Mouse (Mus musculus) frontal cortex, postnatal 10 days (tissue): ENCODE results near the gene Poc1b.

Experiments
- DNase-seq, 2 experiments: peaks; one replicate each; pipeline ENCODE4 v3.0.0; 2022; ENCODE audit warnings: low spot score in 2 of 2, mixed read lengths in 1 of 2

Gene Poc1b

GRCm38 (mm10) chr10:99106703-99107631 lies at the start of gene Poc1b:
TSS of gene Poc1b (plus strand) at chr10:99107036.
- peak; percentile 61 to 84 for DNase-seq

DNA sequence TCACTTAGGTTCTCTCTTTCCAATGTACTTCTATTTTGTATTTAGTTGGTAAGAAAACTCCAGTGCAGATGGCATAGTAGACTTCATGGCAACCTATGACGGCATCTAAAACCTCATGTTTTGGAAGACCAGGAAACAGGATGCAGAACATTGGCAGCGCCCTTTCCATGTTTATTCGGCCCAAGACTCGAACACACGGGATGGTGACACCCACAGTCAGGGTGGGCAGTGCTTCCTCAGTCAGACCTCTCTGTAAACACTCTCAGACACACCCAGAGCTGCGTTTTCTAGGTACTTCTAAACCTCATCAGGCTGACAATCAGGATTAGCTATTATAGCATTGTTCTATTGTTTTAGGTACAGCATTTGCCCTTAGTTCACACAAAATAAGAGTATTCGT lies 46.2 kb upstream of the Poc1b start:
- DNase-seq: no peak

GRCm38 (mm10) chr10:99061418-99061817 lies 45.4 kb upstream of the Poc1b start:
- DNase-seq: no peak

GRCm38 (mm10) chr10:99062546-99062945 lies 44.3 kb upstream of the Poc1b start:
- DNase-seq: no peak

DNA sequence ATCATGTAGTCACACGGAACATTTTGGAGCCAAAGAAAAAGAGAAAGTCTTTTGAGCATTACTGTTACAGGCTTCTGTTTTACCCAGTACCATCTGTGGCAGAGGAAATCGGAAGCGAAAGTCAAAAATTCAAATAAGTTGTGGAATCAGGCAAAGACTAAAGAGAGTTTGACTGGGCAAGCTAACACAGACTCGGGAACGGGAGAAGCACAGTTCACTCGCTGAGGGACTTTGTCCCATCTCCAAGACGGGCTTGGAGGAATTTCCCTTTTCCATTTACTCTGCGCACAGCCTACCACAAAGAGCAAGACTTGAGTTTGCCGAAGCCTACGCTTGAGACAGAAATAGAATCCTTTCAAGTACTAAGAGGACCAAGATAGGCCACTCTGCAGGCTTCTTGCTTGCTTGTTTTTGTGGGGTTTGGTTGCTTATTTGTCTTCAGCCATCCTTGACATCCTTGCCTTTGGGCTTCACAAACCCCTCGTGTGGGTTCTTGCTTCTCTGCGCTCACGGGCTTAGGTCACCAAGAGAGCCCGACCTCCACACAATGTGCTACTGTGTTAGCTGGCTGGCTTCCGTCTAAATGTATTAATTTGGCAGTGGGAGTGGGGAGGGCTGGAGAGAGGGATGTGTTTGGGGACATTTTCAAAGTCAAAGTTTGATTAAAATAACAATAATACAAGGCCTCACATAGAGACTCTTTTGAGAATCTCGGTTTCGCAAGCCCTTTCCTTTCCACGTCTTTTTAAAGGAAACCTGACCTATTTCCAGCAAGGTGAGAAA lies 30.5 kb upstream of the Poc1b start:
- DNase-seq: no peak

GRCm38 (mm10) chr10:99078621-99079020 lies 28.2 kb upstream of the Poc1b start:
- DNase-seq: no peak

DNA sequence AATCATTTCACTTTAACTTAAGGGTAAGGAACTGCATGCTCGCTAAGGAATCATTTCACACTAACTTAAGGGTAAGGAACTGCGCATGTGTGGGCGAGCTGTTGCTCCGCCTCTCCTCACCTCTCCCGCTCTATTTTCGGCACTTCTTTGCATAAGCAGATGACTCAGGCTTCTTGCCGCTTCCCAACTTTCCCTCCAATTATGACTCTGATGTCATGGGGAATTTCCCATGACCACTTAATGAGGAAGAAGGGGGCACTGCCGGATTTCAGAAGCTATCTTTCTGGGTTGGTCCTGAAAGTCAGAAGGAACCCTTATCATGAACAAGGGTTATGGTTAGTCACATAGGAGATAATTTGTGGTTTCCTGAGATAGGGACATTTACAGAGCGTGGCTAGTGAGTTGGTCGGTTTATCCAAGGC lies 25.3 kb upstream of the Poc1b start:
- peak in 1 of 2 experiments; percentile 23 for DNase-seq

GRCm38 (mm10) chr10:99083431-99084003 lies 23.3 kb upstream of the Poc1b start:
- DNase-seq: peak in 1 of 2 experiments; percentile 11

GRCm38 (mm10) chr10:99084397-99085239 lies 22.2 kb upstream of the Poc1b start:
- peak in 1 of 2 experiments; percentile 84 for DNase-seq

GRCm38 (mm10) chr10:99085240-99085587 lies 21.6 kb upstream of the Poc1b start:
- no peak for DNase-seq

GRCm38 (mm10) chr10:99086029-99086428 lies 20.8 kb upstream of the Poc1b start:
- no peak for DNase-seq

- DNase-seq: no peak
Observed at GRCm38 (mm10) chr10:99089906-99090305, 16.9 kb upstream of the Poc1b start.

- no peak for DNase-seq
Observed at GRCm38 (mm10) chr10:99093364-99093763, 13.5 kb upstream of the Poc1b start.

DNA sequence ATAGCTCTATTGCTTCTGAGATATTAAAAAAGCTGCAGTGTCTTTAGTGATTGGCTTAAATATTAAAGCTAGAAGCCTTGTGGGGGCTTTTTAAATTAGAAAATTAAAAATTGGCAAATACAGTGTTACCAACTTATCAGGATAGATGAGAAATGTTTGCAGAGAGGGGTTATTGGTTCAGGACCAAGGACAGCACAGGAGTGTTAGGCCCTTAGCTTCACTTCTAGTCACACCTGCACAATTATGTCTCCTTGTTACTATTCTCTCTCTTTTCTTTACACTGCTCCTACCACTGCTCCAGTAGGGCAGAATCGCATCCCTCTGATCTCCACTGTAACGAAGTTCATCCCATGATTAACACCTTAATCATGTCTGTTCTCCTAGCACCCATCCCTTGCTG lies 11.7 kb upstream of the Poc1b start:
- DNase-seq: no peak

DNA sequence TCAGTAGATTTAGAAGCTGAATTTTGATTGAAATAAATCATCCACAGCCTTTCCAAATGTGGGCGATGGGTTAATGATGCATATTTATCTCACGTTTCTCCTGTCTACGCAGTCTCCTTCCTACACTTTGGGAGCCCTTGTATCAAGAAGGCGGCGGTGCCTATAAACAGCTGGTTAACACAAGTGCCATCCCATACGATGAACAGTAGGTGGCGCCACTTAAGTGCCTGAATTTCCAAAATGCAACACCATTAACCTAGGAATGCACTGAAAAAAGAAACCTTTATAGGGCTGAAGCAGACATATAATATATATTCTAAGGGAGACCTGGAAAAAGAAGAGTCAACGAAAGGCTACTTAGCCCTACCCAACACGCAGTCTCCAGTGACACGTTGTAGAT lies 9.5 kb upstream of the Poc1b start:
- DNase-seq: peak in 1 of 2 experiments; percentile 24

- no peak for DNase-seq
Observed at GRCm38 (mm10) chr10:99105522-99105921, 1.3 kb upstream of the Poc1b start.

- no peak for DNase-seq
Observed at GRCm38 (mm10) chr10:99106311-99106702, 529 bp upstream of the Poc1b start.

GRCm38 (mm10) chr10:99107964-99108363 lies 1.1 kb downstream of the Poc1b start, which contains the start of gene Galnt4:
TSS of gene Galnt4 (plus strand) at chr10:99108159.
- peak; percentile 63 to 67 for DNase-seq

DNA sequence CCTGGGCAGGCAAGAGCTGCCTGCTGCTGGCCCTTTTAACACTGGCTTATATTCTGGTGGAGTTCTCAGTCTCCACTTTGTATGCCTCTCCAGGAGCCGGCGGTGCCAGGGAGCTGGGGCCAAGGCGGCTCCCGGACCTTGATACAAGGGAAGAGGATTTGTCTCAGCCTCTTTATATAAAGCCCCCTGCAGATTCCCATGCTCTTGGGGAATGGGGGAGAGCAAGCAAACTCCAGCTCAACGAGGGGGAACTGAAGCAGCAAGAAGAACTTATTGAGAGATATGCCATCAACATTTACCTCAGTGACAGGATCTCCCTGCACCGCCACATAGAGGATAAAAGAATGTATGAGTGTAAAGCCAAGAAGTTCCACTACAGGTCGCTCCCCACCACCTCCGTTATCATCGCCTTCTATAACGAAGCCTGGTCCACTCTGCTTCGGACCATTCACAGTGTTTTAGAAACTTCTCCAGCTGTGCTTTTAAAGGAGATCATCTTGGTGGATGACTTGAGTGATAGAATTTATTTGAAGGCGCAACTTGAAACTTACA lies 1.7 kb downstream of the Poc1b start:
- no peak for DNase-seq

GRCm38 (mm10) chr10:99113533-99113932 lies 6.7 kb downstream of the Poc1b start:
- DNase-seq: no peak

DNA sequence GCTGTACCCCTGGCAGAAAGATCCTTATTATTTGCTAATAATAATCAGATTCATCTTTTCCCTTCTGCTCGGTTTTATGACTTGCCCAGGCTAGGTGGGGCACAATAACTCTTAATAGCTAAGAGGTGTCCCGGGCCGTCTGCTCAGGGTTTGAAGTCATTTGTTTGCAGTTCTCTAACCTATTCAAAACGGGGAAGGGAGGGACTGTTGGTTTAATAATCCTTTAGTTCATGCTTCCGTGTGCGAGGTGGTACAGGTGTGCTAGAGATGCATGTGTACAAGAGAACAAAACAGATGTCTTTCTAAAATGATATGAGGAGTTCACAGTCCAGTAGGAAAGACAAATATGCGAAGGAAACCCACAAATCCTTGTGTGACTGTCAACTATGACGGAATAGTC lies 7.5 kb downstream of the Poc1b start:
- DNase-seq: no peak
